In the genomic region with DNA sequence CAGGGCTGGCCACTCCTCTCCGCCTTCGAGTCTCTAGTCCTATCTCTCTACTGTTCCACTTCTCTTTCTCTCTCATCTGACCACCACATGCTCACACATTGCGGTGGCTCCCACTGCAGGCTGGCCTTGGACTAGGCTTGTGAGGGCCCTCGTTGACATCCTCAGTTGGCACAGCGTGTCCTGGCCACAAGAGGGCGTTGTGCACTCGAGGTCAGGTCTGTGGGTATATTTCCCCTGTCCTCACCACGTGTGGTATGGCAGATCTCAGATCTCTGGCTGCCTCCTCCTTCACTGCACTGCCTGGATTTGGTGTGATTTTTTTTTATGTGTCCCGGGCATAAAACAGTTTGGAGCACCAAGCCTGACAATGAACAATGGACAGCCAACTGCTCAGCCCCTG, we compare ENCODE assay signal across 9 mouse cellular contexts. TPM values are rescaled to one million over a fixed set of nuclear protein-coding genes. Genes with fewer than 3 reads are reported as not detected.
DNase-seq lines count a peak whose midpoint lies in the region; ATAC-seq and TF ChIP-seq lines count a peak whose summit lies in the region.
"Had no signal": no experiment of that assay in that cellular context is flagged by ENCODE, and none has a peak within 500 bp of the region (broad histone marks: within the 10 kb centered on the region; RNA-seq: fewer than 3 reads in every experiment).

No protein-coding gene starts in this region.

- DNase-seq in forebrain, embryonic 11.5 days (ENCODE audit: low spot score) = no peak
- no peak for DNase-seq in lung, embryonic 14.5 days
- no peak for DNase-seq in lung, postnatal 25 days (ENCODE audit: low spot score)
- peak; percentile 57 for DNase-seq in MEL-GATA-1-ER (ENCODE audit: extremely low read depth, low read depth)
- DNase-seq in adrenal gland, adult 18-20 months (ENCODE audit: low spot score in 2 of 2) = no peak
- DNase-seq in right cerebral cortex, postnatal 25 days = no peak

- no peak overlapping the region for H3K9ac ChIP-seq in forebrain, embryonic 11.5 days (ENCODE audit: low read length)
- H3K9ac ChIP-seq in forebrain, embryonic 12.5 days = no peak overlapping the region
- H3K9ac ChIP-seq in lung, embryonic 14.5 days = no peak overlapping the region

- H3K27ac ChIP-seq in forebrain, embryonic 11.5 days (ENCODE audit: low read depth, low read length) = no peak overlapping the region
- H3K27ac ChIP-seq in forebrain, embryonic 12.5 days = no peak overlapping the region
- H3K27ac ChIP-seq in lung, embryonic 14.5 days (ENCODE audit: low read depth) = no peak overlapping the region

- H3K4me1 ChIP-seq in forebrain, embryonic 11.5 days (replicated peaks; ENCODE audit: control insufficient read depth, insufficient read depth, low read length) = no peaks in the 10 kb centered on the region
- H3K4me1 ChIP-seq in forebrain, embryonic 12.5 days = peaks cover 5% of the 10 kb centered on the region; the same call in 1 of the 2 replicates
- H3K4me1 ChIP-seq in lung, embryonic 14.5 days (ENCODE audit: insufficient read depth) = no peaks in the 10 kb centered on the region

- H3K4me3 ChIP-seq in forebrain, embryonic 11.5 days (ENCODE audit: low read depth, low read length) = no peak overlapping the region
- H3K4me3 ChIP-seq in forebrain, embryonic 12.5 days (replicated peaks) = no peak overlapping the region
- H3K4me3 ChIP-seq in lung, embryonic 14.5 days (ENCODE audit: low read depth, low read length) = no peak overlapping the region

- no peaks in the 10 kb centered on the region for H3K9me3 ChIP-seq in forebrain, embryonic 11.5 days (ENCODE audit: control insufficient read depth, low read length)
- H3K9me3 ChIP-seq in forebrain, embryonic 12.5 days = no peaks in the 10 kb centered on the region
- no peaks in the 10 kb centered on the region for H3K9me3 ChIP-seq in lung, embryonic 14.5 days (ENCODE audit: low read depth, low read length)

- H3K27me3 ChIP-seq in forebrain, embryonic 11.5 days (ENCODE audit: control insufficient read depth, insufficient read depth, low read length) = no peaks in the 10 kb centered on the region
- H3K27me3 ChIP-seq in forebrain, embryonic 12.5 days = 0 out of 2 replicates have a peak, but pooled peaks cover 3% of the 10 kb centered on the region
- H3K27me3 ChIP-seq in lung, embryonic 14.5 days (ENCODE audit: insufficient read depth, low read length) = no peaks in the 10 kb centered on the region

- no peaks in the 10 kb centered on the region for H3K36me3 ChIP-seq in forebrain, embryonic 11.5 days (ENCODE audit: control insufficient read depth, insufficient read depth, low read length)
- no peaks in the 10 kb centered on the region for H3K36me3 ChIP-seq in forebrain, embryonic 12.5 days (replicated peaks)
- H3K36me3 ChIP-seq in lung, embryonic 14.5 days (ENCODE audit: insufficient read depth) = no peaks in the 10 kb centered on the region

- 0 out of 2 replicates have a peak, but pooled peaks have one; percentile 8 for ATAC-seq in forebrain, embryonic 11.5 days (replicated peaks; ENCODE audit: low FRiP score)
- no peak for ATAC-seq in forebrain, embryonic 12.5 days (ENCODE audit: low FRiP score)
- no peak; the same call in 1 of the 2 replicates for ATAC-seq in lung, embryonic 14.5 days (ENCODE audit: insufficient read depth)
- ATAC-seq in megakaryocyte-erythroid progenitor cell, adult 5-6 weeks (replicated peaks; ENCODE audit: low FRiP score, low TSS enrichment, poor library complexity, severe bottlenecking) = peak; percentile 54; the same call in 1 of the 2 replicates

- 50% methylated on average over 9 of the region's 9 CpGs for WGBS in forebrain, embryonic 11.5 days
- 44% methylated on average over 9 of the region's 9 CpGs for WGBS in forebrain, embryonic 12.5 days
- WGBS in lung, embryonic 14.5 days = 44% methylated on average over 9 of the region's 9 CpGs

- TF ChIP-seq CTCF in lung, embryonic 14.5 days (IDR thresholded peaks at IDR 0.05; ENCODE audit: low read depth) = peak; percentile 37; the same call in 1 of the 2 replicates

- H3K4me2 ChIP-seq in forebrain, embryonic 11.5 days (ENCODE audit: low read depth, low read length, severe bottlenecking) = no peak overlapping the region
- no peak overlapping the region for H3K4me2 ChIP-seq in forebrain, embryonic 12.5 days
- H3K4me2 ChIP-seq in lung, embryonic 14.5 days = no peak overlapping the region
- H3K4me2 ChIP-seq: heart, embryonic 11.5 days had no signal

RNA-seq across cellular contexts. Expression of a gene that starts 23.5 kb away (rescaled TPM):
- 648 and 653 TPM in 2 replicates for polyA plus RNA-seq in forebrain, embryonic 11.5 days (2014; fragmentation: Nextera tagmentation; extraction: Ambion mirVana)
- polyA plus RNA-seq in forebrain, embryonic 12.5 days (2016; fragmentation: Nextera tagmentation; extraction: Ambion mirVana) = 512 and 565 TPM in 2 replicates
- 935 and 940 TPM in 2 replicates for polyA plus RNA-seq in lung, embryonic 14.5 days (2014; fragmentation: Nextera tagmentation; extraction: Ambion mirVana)
- 2,653 and 3,048 TPM in 2 replicates for total RNA-seq in megakaryocyte-erythroid progenitor cell, adult 5-6 weeks (2014; fragmentation: Nextera tagmentation)
- total RNA-seq in megakaryocyte-erythroid progenitor cell, adult 5-6 weeks (2017) = 1,625 and 1,902 TPM in 2 replicates
- total RNA-seq in adrenal gland, adult 18-20 months (2021) = 100 to 1,000 TPM; 582 to 604 TPM

RNA-seq across cellular contexts. Expression of a gene that starts 40.5 kb away (rescaled TPM):
- polyA plus RNA-seq in forebrain, embryonic 11.5 days (2014; fragmentation: Nextera tagmentation; extraction: Ambion mirVana) = 4.5 and 5.6 TPM in 2 replicates
- polyA plus RNA-seq in forebrain, embryonic 12.5 days (2016; fragmentation: Nextera tagmentation; extraction: Ambion mirVana) = 6.2 and 6.8 TPM in 2 replicates
- 4.5 and 4.6 TPM in 2 replicates for polyA plus RNA-seq in lung, embryonic 14.5 days (2014; fragmentation: Nextera tagmentation; extraction: Ambion mirVana)
- 16.0 and 19.8 TPM in 2 replicates for total RNA-seq in megakaryocyte-erythroid progenitor cell, adult 5-6 weeks (2014; fragmentation: Nextera tagmentation)
- total RNA-seq in megakaryocyte-erythroid progenitor cell, adult 5-6 weeks (2017) = 18.6 and 64.6 TPM in 2 replicates
- 10 to 100 TPM; 45.9 to 48.9 TPM for total RNA-seq in adrenal gland, adult 18-20 months (2021)

RNA-seq across cellular contexts. Expression of a gene that starts 49.3 kb away (rescaled TPM):
- 0.51 and 2.1 TPM in 2 replicates for polyA plus RNA-seq in forebrain, embryonic 11.5 days (2014; fragmentation: Nextera tagmentation; extraction: Ambion mirVana)
- 0.76 and 1.00 TPM in 2 replicates for polyA plus RNA-seq in forebrain, embryonic 12.5 days (2016; fragmentation: Nextera tagmentation; extraction: Ambion mirVana)
- 0.55 and 1.4 TPM in 2 replicates for polyA plus RNA-seq in lung, embryonic 14.5 days (2014; fragmentation: Nextera tagmentation; extraction: Ambion mirVana)
- total RNA-seq in megakaryocyte-erythroid progenitor cell, adult 5-6 weeks (2014; fragmentation: Nextera tagmentation) = 0.84 TPM in 1 of 2 replicates, not detected in the other
- 0.75 and 0.80 TPM in 2 replicates for total RNA-seq in megakaryocyte-erythroid progenitor cell, adult 5-6 weeks (2017)
- 1 to 10 TPM; 3.6 to 9.8 TPM for total RNA-seq in adrenal gland, adult 18-20 months (2021)

RNA-seq across cellular contexts. Expression of a gene that starts 49.8 kb away (rescaled TPM):
- 12.3 and 12.7 TPM in 2 replicates for polyA plus RNA-seq in forebrain, embryonic 11.5 days (2014; fragmentation: Nextera tagmentation; extraction: Ambion mirVana)
- 6.8 and 9.4 TPM in 2 replicates for polyA plus RNA-seq in forebrain, embryonic 12.5 days (2016; fragmentation: Nextera tagmentation; extraction: Ambion mirVana)
- 11.3 and 11.8 TPM in 2 replicates for polyA plus RNA-seq in lung, embryonic 14.5 days (2014; fragmentation: Nextera tagmentation; extraction: Ambion mirVana)
- total RNA-seq in megakaryocyte-erythroid progenitor cell, adult 5-6 weeks (2014; fragmentation: Nextera tagmentation) = 10.6 and 12.0 TPM in 2 replicates
- 6.7 and 9.1 TPM in 2 replicates for total RNA-seq in megakaryocyte-erythroid progenitor cell, adult 5-6 weeks (2017)
- 1 to 10 TPM in 1 of 2 experiments, under 1 TPM in 1; 0.76 to 3.1 TPM for total RNA-seq in adrenal gland, adult 18-20 months (2021)

Comparison
In these comparisons a context has a peak if more than half of its experiments do, and no peak if none do; other contexts are left out.
1. ATAC-seq: peak in forebrain, embryonic 11.5 days (single experiment) and megakaryocyte-erythroid progenitor cell, adult 5-6 weeks (single experiment); none in forebrain, embryonic 12.5 days (single experiment) and lung, embryonic 14.5 days (single experiment).